Mouse (Mus musculus) lung, adult 2 months (tissue): ENCODE data around the gene Hic1.

Experiments
- CTCF ChIP-seq: fragments of 200-500 bp; IDR thresholded peaks from 2 replicates; pipeline ENCODE4 v1.5.1; 2011; ENCODE audit warnings: mild to moderate bottlenecking, low read length, control low read depth; ENCODE audit not compliant: insufficient read depth
- POLR2A ChIP-seq: fragments of 200-500 bp; IDR thresholded peaks from 2 replicates; pipeline ENCODE4 v1.6.1; 2011; ENCODE audit warnings: low read depth, mild to moderate bottlenecking, control low read depth, low read length, borderline replicate concordance; ENCODE audit errors: extremely low read depth

DNA sequence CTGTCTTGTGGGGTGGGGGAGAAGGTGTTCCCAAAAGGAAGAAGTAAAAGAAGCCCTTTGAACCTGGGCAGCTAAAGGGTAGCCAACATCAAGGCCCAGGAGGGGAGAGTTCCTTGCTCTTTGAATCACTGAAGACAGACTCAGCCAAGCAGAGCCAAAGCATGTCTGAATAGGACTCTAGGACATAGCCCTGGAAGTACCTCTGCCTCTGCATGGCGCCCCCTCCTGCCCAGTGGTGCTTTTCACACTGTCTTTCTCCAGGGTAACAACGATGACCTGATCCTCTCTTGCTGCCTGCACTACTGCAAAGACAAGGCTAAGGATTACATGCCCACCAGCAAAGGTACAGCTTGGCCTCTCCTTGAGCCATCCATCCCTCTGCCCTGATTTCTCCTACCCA, 9.8 kb downstream of the Hic1 start:
- TF ChIP-seq CTCF: peak; percentile 71
- no peak for TF ChIP-seq POLR2A
